Mouse (Mus musculus) ES-Bruce4 (cell line): ENCODE data around the gene Rcbtb1. TPM values are rescaled to one million over a fixed set of nuclear protein-coding genes. Genes with fewer than 3 reads are reported as not detected.
A peak's percentile ranks its signal among the peaks of the same experiment; 100 is the strongest.

Source experiments
- H3K27ac ChIP-seq: 2 replicates; pipeline ENCODE4 v1.5.1; 2012; ENCODE audit warnings: low read length, inconsistent platforms; ENCODE audit not compliant: insufficient read depth
- H3K27me3 ChIP-seq: 2 replicates; pipeline ENCODE4 v1.6.1; 2012; ENCODE audit warnings: mild to moderate bottlenecking, low read length, inconsistent platforms; ENCODE audit not compliant: control insufficient read depth, poor library complexity, insufficient read depth, severe bottlenecking
- H3K36me3 ChIP-seq: 2 replicates; pipeline ENCODE4 v1.6.1; 2012; ENCODE audit warnings: inconsistent platforms, mild to moderate bottlenecking, low read length, moderate library complexity; ENCODE audit not compliant: control insufficient read depth, poor library complexity, insufficient read depth, severe bottlenecking
- H3K4me1 ChIP-seq: one replicate; pipeline ENCODE4 v1.8.1; 2011; ENCODE audit warnings: low read length; ENCODE audit not compliant: control insufficient read depth, insufficient read depth
- H3K4me3 ChIP-seq: 2 replicates; pipeline ENCODE4 v1.5.1; 2011; ENCODE audit warnings: low read depth, mild to moderate bottlenecking, low read length
- H3K9ac ChIP-seq: 2 replicates; pipeline ENCODE4 v1.6.1; 2012; ENCODE audit warnings: low read depth, mild to moderate bottlenecking, inconsistent platforms; ENCODE audit not compliant: poor library complexity, severe bottlenecking
- H3K9me3 ChIP-seq: replicated peaks from 2 replicates; pipeline ENCODE4 v1.6.1; 2012; ENCODE audit warnings: mild to moderate bottlenecking, low read length, inconsistent platforms; ENCODE audit not compliant: control insufficient read depth, poor library complexity, insufficient read depth, severe bottlenecking
- CTCF ChIP-seq: IDR thresholded peaks from one replicate; pipeline ENCODE4 v1.8.1; 2011; ENCODE audit warnings: low read depth, low read length
- EP300 ChIP-seq: IDR thresholded peaks from 2 replicates; pipeline ENCODE4 v1.6.1; 2011; ENCODE audit warnings: low read depth, low read length; ENCODE audit not compliant: insufficient read depth
- POLR2A ChIP-seq: IDR thresholded peaks from one replicate; pipeline ENCODE4 v1.8.1; 2011; ENCODE audit warnings: low read length; ENCODE audit not compliant: insufficient read depth
- polyA plus RNA-seq: library from polyadenylated mRNA; stranded (reverse); fragments of >200 nt; gene quantifications from 2 replicates; pipeline ENCODE4 v1.2.4, GENCODE M21; 2011; ENCODE audit warnings: low read depth; ENCODE audit not compliant: missing spikeins, insufficient read depth, insufficient read length

The Rcbtb1 gene
- polyA plus RNA-seq, 1 experiment, result 58.6 TPM

- H3K27ac ChIP-seq, result no peak overlapping the region
- TF ChIP-seq EP300 (no peak), POLR2A (no peak), CTCF (no peak)
- H3K36me3 ChIP-seq, result peaks cover 18% of the 10 kb centered on the region
- no peaks in the 10 kb centered on the region for H3K27me3 ChIP-seq
- H3K9ac ChIP-seq, result no peak overlapping the region
- no peak overlapping the region for H3K4me3 ChIP-seq
- H3K4me1 ChIP-seq, result peaks cover 1% of the 10 kb centered on the region
- H3K9me3 ChIP-seq, result no peaks in the 10 kb centered on the region
Observed at GRCm38 (mm10) chr14:59209816-59210215, 8.8 kb downstream of the Rcbtb1 start.

GRCm38 (mm10) chr14:59219241-59219640, 18.2 kb downstream of the Rcbtb1 start:
- TF ChIP-seq EP300, result no peak
- Histone ChIP-seq H3K27me3 (no peaks in the 10 kb centered on the region), H3K4me3 (no peak overlapping the region), H3K36me3 (peaks cover 40% of the 10 kb centered on the region), H3K9ac (no peak overlapping the region), H3K9me3 (no peaks in the 10 kb centered on the region), H3K4me1 (no peaks in the 10 kb centered on the region), H3K27ac (no peak overlapping the region)

- no peak for TF ChIP-seq POLR2A
- no peak for TF ChIP-seq EP300
- no peak for TF ChIP-seq CTCF
- Histone ChIP-seq H3K4me3 (no peak overlapping the region), H3K36me3 (peaks cover 67% of the 10 kb centered on the region), H3K4me1 (no peaks in the 10 kb centered on the region), H3K27me3 (no peaks in the 10 kb centered on the region), H3K9ac (no peak overlapping the region), H3K9me3 (no peaks in the 10 kb centered on the region), H3K27ac (no peak overlapping the region)
Observed at GRCm38 (mm10) chr14:59226240-59226639, 25.2 kb downstream of the Rcbtb1 start.

GRCm38 (mm10) chr14:59229822-59230221, 28.8 kb downstream of the Rcbtb1 start:
- no peaks in the 10 kb centered on the region for H3K9me3 ChIP-seq
- no peak for TF ChIP-seq CTCF
- TF ChIP-seq EP300, result no peak
- no peak for TF ChIP-seq POLR2A
- H3K9ac ChIP-seq, result no peak overlapping the region
- no peaks in the 10 kb centered on the region for H3K27me3 ChIP-seq
- no peak overlapping the region for H3K4me3 ChIP-seq
- H3K27ac ChIP-seq, result no peak overlapping the region
- no peaks in the 10 kb centered on the region for H3K4me1 ChIP-seq
- peaks cover 52% of the 10 kb centered on the region for H3K36me3 ChIP-seq

- Histone ChIP-seq H3K9ac (no peak overlapping the region), H3K4me3 (no peak overlapping the region), H3K4me1 (no peaks in the 10 kb centered on the region), H3K36me3 (peaks cover 53% of the 10 kb centered on the region), H3K27me3 (no peaks in the 10 kb centered on the region), H3K27ac (no peak overlapping the region), H3K9me3 (no peaks in the 10 kb centered on the region)
- TF ChIP-seq CTCF, result no peak
- TF ChIP-seq POLR2A, result no peak
- TF ChIP-seq EP300, result no peak
Observed at GRCm38 (mm10) chr14:59230331-59230966, 29.4 kb downstream of the Rcbtb1 start.

- H3K36me3 ChIP-seq, result peaks cover 45% of the 10 kb centered on the region
- no peaks in the 10 kb centered on the region for H3K4me1 ChIP-seq
- no peak overlapping the region for H3K9ac ChIP-seq
- H3K27me3 ChIP-seq, result no peaks in the 10 kb centered on the region
- no peak overlapping the region for H3K27ac ChIP-seq
- H3K4me3 ChIP-seq, result no peak overlapping the region
- TF ChIP-seq EP300, result no peak
- TF ChIP-seq POLR2A, result no peak
- TF ChIP-seq CTCF, result peak; percentile 42
- no peaks in the 10 kb centered on the region for H3K9me3 ChIP-seq
Observed at GRCm38 (mm10) chr14:59232003-59232402, 31.0 kb downstream of the Rcbtb1 start.
